8 mouse cellular contexts compared by ENCODE assay signal in the genomic region with DNA sequence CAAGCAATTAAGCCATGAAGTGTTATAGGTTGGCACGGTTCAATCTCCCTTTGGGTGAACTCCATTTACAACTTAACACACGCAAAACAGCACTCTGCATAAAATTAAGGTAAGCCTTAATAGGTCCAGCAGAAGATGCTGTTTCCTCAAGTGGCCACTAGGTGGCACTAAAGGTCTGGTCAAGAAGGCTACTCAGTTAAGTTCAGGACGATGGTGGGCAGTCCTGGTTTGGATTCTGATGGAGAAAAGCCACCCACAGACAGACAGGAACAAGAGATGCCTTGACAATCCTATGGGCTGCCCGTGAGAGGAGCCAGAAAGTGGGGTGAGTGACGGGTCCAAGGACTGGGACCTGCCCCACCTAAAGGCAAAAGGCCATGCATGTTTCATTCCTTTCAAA. TPM values are rescaled to one million over a fixed set of nuclear protein-coding genes. Genes with fewer than 3 reads are reported as not detected.
A peak's percentile ranks its signal among the peaks of the same experiment; 100 is the strongest.
DNase-seq lines count a peak whose midpoint lies in the region; ATAC-seq lines count a peak whose summit lies in the region.

No protein-coding gene starts in this region.

- no peaks in the 10 kb centered on the region for H3K4me1 ChIP-seq in hindbrain, embryonic 16.5 days (ENCODE audit: control insufficient read depth, insufficient read depth, low read depth, low read length)
- no peaks in the 10 kb centered on the region for H3K4me1 ChIP-seq in midbrain, embryonic 12.5 days

- no peak overlapping the region for H3K9ac ChIP-seq in hindbrain, embryonic 16.5 days (ENCODE audit: low read depth, low read length)
- no peak overlapping the region for H3K9ac ChIP-seq in midbrain, embryonic 12.5 days (replicated peaks)

- WGBS in hindbrain, embryonic 16.5 days, result 6% methylated on average over 5 of the region's 5 CpGs
- 5% methylated on average over 5 of the region's 5 CpGs for WGBS in midbrain, embryonic 12.5 days

- H3K27me3 ChIP-seq in hindbrain, embryonic 16.5 days (replicated peaks; ENCODE audit: control insufficient read depth, insufficient read depth, low read length), result no peaks in the 10 kb centered on the region
- no peaks in the 10 kb centered on the region for H3K27me3 ChIP-seq in midbrain, embryonic 12.5 days

- intact Hi-C loops in left cerebral cortex, postnatal 10 days (cut with DNase I), result loop anchor here (5.0 kb wide), 1 partner anchor 134 kb away; no protein-coding TSS in a partner anchor

- H3K9me3 ChIP-seq in hindbrain, embryonic 16.5 days (ENCODE audit: control insufficient read depth, low read length), result no peaks in the 10 kb centered on the region
- no peaks in the 10 kb centered on the region for H3K9me3 ChIP-seq in midbrain, embryonic 12.5 days

- H3K4me2 ChIP-seq in hindbrain, embryonic 16.5 days (ENCODE audit: low read length), result no peak overlapping the region
- H3K4me2 ChIP-seq in midbrain, embryonic 12.5 days (replicated peaks), result no peak overlapping the region

- H3K27ac ChIP-seq in hindbrain, embryonic 16.5 days (ENCODE audit: low read depth, low read length), result no peak overlapping the region
- no peak overlapping the region for H3K27ac ChIP-seq in midbrain, embryonic 12.5 days (replicated peaks)

- no peaks in the 10 kb centered on the region for H3K36me3 ChIP-seq in hindbrain, embryonic 16.5 days (ENCODE audit: control insufficient read depth, insufficient read depth, low read length)
- no peaks in the 10 kb centered on the region for H3K36me3 ChIP-seq in midbrain, embryonic 12.5 days

- DNase-seq in T-cell, adult 2 months (ENCODE audit: low spot score), result peak; percentile 66
- peak; percentile 88 to 92 for DNase-seq in cerebellum, postnatal 10 days
- peak; percentile 42 to 54 for DNase-seq in frontal cortex, postnatal 25 days (ENCODE audit: low spot score in 2 of 2)
- peak; percentile 61 to 78 for DNase-seq in left cerebral cortex, postnatal 10 days (ENCODE audit: extremely low spot score in 1 of 2, low spot score in 2 of 2)
- DNase-seq in skeletal muscle tissue, adult 2 months (ENCODE audit: low read depth, low spot score), result peak; percentile 80
- peak; percentile 54 to 71 for DNase-seq in urinary bladder, postnatal 4 days (ENCODE audit: low spot score in 2 of 2)

- ATAC-seq in hindbrain, embryonic 16.5 days, result peak; percentile 89
- peak; percentile 71; the same call in 1 of the 2 replicates for ATAC-seq in midbrain, embryonic 12.5 days (ENCODE audit: low FRiP score, low read depth)

- no peak overlapping the region for H3K4me3 ChIP-seq in hindbrain, embryonic 16.5 days (ENCODE audit: low read length)
- H3K4me3 ChIP-seq in midbrain, embryonic 12.5 days, result no peak overlapping the region

RNA-seq across cellular contexts. Expression of a gene that starts 13.6 kb away (rescaled TPM):
- polyA plus RNA-seq in hindbrain, embryonic 16.5 days (2015; fragmentation: Nextera tagmentation; extraction: Ambion mirVana), result not detected in 2 replicates
- total RNA-seq in left cerebral cortex, postnatal 10 days (2021), result under 1 TPM in 1 of 2 experiments, not detected in 1; 0.81 TPM
- not detected in 2 replicates for polyA plus RNA-seq in midbrain, embryonic 12.5 days (2016; fragmentation: Nextera tagmentation; extraction: Ambion mirVana)

RNA-seq across cellular contexts. Expression of a gene that starts 15.3 kb away (rescaled TPM):
- 0.06 TPM in 1 of 2 replicates, not detected in the other for polyA plus RNA-seq in hindbrain, embryonic 16.5 days (2015; fragmentation: Nextera tagmentation; extraction: Ambion mirVana)
- total RNA-seq in left cerebral cortex, postnatal 10 days (2021), result under 1 TPM in 1 of 2 experiments, not detected in 1; 0.28 TPM
- 0.17 and 0.35 TPM in 2 replicates for polyA plus RNA-seq in midbrain, embryonic 12.5 days (2016; fragmentation: Nextera tagmentation; extraction: Ambion mirVana)

RNA-seq across cellular contexts. Expression of a gene that starts 18.2 kb away (rescaled TPM):
- 140 and 145 TPM in 2 replicates for polyA plus RNA-seq in hindbrain, embryonic 16.5 days (2015; fragmentation: Nextera tagmentation; extraction: Ambion mirVana)
- 10 to 100 TPM; 82.7 to 90.8 TPM for total RNA-seq in left cerebral cortex, postnatal 10 days (2021)
- 104 and 116 TPM in 2 replicates for polyA plus RNA-seq in midbrain, embryonic 12.5 days (2016; fragmentation: Nextera tagmentation; extraction: Ambion mirVana)

RNA-seq across cellular contexts. Expression of a gene that starts 41.0 kb away (rescaled TPM):
- 0.94 and 1.2 TPM in 2 replicates for polyA plus RNA-seq in hindbrain, embryonic 16.5 days (2015; fragmentation: Nextera tagmentation; extraction: Ambion mirVana)
- total RNA-seq in left cerebral cortex, postnatal 10 days (2021), result 1 to 10 TPM; 1.4 to 1.9 TPM
- 1.2 and 1.4 TPM in 2 replicates for polyA plus RNA-seq in midbrain, embryonic 12.5 days (2016; fragmentation: Nextera tagmentation; extraction: Ambion mirVana)

RNA-seq across cellular contexts. Expression of a gene that starts 49.8 kb away (rescaled TPM):
- polyA plus RNA-seq in hindbrain, embryonic 16.5 days (2015; fragmentation: Nextera tagmentation; extraction: Ambion mirVana), result 53.9 and 56.7 TPM in 2 replicates
- 10 to 100 TPM; 31.9 to 37.4 TPM for total RNA-seq in left cerebral cortex, postnatal 10 days (2021)
- 32.0 and 32.9 TPM in 2 replicates for polyA plus RNA-seq in midbrain, embryonic 12.5 days (2016; fragmentation: Nextera tagmentation; extraction: Ambion mirVana)
